Mouse (Mus musculus): ENCODE measurements around the gene Lef1.

Lef1 gene

GRCm38 (mm10) chr3:131196507-131197019 lies 86.3 kb downstream of the Lef1 start:
- DNase-seq, result no peak

GRCm38 (mm10) chr3:131198991-131199390 lies 88.7 kb downstream of the Lef1 start:
- no peak for DNase-seq

DNA sequence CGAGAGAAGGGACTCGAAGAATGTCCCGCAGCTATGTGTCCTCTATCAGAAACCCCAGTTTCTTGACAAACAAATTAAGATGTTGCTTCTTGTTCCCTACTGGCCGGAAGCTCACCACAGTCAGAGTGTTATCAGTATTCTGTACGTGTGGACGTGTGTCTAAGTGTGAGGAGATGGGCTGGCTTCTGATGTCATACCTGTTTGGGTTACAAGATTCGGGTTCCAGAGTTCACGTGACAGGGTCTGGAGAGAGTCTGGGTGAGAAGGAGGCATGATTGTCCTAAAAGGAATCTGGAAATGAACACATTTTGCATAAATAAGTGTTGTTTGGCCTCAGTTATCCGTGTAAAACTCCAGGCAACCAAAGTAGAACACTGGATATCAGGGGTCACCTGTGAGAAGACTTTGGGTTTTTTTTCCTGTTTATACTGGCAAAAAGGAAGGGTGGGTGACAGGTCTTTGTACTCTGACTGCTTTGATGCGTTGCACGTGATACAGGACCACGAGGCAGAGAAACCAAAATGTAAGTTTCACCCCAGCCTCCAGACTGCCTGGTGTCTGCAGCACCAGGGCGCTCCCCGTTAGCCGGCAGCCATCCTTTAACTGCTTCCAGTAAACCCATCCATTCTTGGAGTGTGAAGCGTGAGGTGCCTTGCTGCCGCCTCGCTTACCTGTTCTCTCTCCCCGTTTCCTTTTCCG lies 89.5 kb downstream of the Lef1 start:
- DNase-seq, result no peak

- DNase-seq, result no peak
Observed at GRCm38 (mm10) chr3:131202311-131202710, 92.0 kb downstream of the Lef1 start.

DNA sequence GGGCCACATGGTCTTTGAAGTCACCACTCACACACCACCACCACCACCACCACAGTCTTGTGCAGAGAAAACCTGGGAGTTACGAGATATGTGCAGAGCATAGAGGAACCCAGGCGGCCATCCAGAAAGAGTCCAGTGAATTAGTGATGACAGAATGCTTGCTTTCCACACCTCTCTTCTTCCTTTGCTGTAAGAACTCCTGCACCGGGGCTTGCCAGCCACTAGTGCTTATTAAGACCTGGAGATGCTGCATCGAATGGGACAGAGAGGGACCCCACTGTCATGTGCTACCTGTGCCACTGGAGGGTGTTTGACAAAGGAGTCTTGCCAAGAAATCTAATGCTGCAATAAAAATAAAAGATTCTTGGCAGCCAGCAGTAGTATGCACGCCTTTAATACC lies 97.6 kb downstream of the Lef1 start:
- DNase-seq, result no peak

DNA sequence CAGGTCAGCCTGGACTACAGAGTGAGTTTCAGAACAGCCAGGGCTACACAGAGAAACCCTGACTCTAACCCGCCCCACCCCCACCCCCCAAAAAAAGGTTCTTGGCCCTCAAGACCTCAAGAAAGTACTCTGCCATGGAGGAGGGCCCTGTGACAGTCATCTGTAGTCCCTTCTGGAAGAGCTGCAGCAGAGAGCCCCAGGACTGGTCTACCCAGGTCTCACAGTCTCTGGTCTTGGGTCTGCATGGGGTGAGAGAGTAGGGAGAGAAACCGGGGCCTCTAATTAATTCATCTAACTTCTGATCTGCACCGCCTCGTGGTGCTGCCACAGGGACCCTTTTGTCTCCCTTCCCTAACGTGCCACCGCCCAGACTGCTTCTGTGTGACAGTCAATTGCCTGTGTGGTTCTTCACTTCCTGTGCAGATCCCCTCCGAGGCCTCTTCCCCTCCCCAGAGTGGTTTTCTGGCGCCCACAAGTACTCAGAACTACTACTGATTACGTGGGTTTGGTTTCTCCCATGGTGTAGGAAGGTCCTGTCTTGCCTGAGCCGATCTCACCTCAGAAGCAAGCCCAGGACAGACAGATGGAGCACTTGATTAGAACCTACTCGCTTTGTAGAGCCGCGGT lies 98.1 kb downstream of the Lef1 start:
- no peak for DNase-seq

DNA sequence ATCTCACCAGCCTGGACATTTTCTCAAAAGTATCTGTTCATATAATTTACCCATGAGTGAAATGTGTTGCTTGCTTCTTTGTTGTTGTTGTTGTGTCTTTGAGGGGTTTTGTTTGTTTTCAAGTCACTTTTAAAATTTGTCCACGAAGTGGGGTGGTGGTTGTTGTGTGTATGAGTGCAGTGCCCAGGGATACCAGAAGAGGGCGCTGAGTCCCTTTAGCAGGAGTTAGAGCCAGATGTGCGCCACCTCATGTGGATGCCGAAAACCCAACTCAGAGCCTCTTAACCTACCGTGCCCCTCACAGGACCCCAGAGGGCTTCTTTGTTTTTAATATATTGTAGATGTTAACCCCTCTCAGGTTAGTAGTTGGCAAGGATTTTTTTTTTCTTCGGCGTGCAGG lies 101.9 kb downstream of the Lef1 start:
- no peak for DNase-seq

DNA sequence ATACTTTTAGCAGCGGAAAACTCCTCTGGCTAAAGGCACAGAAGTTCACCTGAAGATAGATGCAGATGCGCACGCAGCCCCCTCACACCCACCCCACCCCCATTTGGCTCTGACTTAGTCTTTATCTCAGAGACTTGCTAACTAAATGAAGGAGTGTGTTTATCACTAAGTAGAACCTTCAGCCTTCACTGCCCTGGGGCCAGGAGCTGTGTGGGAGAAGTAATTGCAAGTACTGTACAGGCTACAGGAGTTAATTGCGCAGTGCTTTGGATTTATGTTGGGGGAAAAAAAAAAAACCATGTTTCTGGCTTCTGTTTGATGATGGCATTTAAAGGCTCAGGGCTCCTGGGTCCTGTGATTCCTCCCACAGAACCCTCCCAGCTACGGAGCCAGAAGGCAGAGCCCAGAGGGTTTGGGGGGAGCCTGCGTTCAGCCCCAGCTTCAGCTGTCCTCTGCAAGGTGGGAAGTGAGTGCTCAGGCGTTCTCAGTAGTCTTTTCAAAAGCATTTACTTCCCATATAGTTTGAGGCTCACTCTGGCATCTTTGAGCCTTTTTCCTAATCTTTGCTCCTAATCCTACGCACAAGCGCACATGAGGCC lies 103.9 kb downstream of the Lef1 start:
- DNase-seq, result no peak

DNA sequence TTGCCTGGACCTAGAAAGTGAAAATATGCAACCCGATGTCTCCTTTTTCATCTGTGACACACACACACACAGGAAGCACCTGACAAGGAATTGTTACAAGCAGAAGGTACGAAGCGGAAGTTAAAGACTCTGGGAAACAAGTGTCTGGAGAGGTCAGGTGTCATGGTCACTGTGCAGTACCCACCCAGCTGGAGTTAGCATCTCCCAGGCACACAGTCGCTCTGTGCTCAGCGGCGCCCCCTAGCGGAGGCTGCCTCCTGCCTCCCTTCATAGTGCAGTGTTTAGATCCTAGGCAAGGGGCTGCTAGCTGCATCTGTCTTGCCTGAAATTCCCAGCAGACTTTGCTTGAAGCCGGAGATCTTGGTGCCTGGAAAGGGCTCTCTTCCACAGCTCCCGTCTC lies 104.6 kb downstream of the Lef1 start:
- DNase-seq, result peak; percentile 61

DNA sequence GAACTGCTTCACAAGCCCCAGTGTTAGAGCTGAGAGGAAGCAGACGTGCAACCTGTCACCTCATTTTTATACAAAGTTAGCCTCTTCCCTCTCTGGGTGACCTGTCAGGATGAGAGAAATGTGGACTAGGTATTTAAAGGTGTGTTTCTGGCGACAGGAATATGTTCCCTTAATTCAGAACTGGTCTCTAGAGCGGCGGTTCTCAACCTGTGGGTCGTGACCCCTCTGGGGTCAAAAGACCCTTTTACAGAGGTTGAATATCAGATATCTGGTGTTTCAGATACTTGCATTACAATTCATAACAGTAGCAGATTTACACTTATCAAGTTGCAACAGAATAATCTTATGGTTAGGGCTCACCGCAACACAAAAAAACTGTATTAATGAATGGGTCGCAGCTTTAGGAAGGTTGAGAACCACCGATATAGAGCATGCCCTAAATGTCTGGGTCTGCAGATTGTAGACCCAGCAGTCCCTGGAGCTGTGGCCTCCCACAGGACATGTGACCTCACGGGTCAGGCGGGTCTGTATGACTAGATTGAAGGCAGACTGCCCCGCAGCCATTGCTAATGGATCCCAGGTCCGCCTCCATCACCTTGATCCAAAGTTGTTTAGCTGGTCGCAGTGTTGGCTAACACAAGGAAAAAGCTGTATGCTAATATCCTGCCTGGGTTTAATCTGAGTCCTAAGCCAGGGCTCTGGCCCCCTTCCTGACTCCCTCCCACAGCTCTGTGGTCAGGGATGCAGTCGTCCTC lies 108.5 kb downstream of the Lef1 start:
- no peak for DNase-seq

- DNase-seq, result no peak
Observed at GRCm38 (mm10) chr3:131228083-131228482, 117.8 kb downstream of the Lef1 start.

GRCm38 (mm10) chr3:131237061-131237460 lies 126.8 kb downstream of the Lef1 start:
- no peak for DNase-seq

DNA sequence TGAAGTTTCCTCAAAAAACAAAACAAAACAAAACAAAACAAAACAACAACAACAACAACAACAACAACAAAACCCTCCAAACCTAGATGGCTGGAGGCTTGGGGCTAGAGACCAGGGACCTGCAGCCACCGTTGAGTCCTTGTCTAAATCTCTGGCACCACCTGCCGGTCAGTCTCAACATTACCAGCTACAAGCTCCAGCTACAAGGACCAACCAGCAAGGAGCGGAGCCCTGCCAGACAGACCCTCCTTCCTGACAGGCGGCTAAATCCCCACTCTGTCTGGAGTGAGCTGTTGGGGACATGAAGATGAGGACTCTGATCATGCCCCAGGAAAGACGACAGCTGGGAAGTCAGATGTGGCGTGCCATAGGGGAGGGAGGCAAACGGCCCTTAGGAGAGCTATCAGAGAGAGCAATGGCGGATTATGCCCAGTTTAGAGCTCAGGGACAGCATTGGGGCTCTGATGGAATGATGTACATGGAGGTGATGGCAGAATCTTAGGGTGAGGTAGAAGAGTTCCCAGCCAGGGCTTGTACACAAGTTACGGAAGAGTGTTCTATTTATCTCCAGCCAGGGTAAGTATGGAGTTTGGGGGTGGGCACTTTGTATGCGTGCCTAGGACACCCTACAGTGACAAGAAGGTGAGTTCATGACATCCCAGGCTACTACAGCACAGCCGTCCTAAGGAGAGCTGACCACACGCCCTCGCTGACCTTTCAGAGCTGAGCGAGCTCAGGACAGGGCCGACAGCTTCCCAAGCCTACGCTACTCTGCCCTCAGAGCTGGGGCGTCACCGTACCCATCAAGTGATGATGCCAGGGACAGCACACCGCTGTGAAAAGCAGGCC lies 127.7 kb downstream of the Lef1 start:
- peak; percentile 89 for DNase-seq

DNA sequence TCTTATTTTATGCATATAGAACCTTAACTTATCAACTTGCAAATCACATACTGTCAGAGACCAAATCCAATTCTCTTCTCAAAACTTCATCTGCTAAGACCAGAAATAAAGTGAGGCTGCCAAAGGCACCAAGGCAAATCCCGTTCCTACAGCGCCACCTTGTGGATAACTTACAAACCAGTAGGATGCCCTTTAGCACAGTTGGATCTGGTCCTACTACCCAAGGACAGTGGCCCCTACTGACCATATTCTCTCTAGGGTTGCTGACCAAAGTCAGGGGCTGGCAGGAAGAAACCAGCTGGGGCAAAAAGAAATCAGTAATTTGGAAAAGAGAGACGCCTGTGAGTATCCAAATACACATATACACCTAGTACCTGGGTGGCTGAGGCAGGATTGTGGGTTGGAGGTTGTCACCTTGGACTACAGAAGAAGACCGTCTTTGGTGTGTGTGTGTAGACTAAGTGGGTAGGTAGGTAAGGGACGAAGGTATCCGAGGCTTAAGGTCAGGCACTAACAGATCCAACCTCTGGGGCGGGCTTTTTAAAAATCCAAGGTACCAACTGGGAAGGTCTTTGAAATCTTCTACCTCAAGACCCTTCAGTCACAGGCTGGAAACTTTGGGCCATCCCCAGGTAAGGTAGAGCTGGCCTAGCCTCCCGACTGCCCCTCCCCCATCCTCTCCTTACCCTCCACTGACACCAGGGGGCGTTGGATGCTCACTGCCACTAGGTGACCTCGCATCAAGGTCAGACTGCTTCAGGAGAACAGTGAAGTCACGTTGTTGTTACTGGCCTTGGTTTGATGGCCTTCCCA lies 135.7 kb downstream of the Lef1 start:
- DNase-seq, result peak; percentile 79

DNA sequence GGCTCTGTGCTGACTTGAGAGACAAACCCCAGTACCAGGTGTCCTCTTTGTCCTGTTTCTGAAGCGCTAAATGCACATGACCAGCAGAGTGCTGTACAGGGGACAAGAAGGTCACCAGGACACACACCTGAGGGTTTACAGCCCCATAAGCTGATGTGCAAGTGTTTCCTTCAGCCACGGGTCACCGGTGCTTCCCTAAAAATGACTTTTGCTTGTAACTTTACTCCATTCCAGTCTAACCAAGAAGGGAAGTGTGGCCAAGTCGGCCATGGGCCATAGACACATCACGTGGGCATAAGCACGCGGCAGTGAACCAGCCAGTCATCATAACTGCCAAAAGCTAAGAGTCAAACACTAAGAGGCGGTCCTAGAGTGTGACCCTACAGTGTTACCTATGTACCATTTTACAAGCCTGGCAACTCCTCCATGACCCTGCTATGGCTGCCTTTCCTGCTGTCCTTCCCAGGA lies 136.3 kb downstream of the Lef1 start:
- DNase-seq, result no peak

GRCm38 (mm10) chr3:131247447-131247846 lies 137.2 kb downstream of the Lef1 start:
- no peak for DNase-seq

DNA sequence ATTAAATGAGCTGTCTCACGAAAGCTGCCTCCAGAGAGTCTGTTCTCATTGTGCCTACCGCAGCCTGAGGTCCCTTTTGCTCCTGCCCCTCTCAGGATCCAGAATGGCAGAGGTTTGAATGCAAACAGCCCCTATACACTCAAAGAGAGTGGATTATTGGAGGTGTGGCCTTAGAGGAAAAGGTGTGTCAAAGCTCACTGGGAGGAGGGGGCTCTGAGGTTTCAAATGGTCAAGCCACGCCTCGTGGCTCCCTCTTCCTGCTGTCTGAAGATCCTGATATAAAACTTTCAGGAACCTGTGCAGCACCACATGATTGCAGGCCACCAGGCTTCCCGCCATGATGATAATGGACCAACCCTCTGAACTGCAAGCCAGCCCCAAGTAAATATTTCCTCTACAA lies 137.6 kb downstream of the Lef1 start:
- DNase-seq, result no peak

DNA sequence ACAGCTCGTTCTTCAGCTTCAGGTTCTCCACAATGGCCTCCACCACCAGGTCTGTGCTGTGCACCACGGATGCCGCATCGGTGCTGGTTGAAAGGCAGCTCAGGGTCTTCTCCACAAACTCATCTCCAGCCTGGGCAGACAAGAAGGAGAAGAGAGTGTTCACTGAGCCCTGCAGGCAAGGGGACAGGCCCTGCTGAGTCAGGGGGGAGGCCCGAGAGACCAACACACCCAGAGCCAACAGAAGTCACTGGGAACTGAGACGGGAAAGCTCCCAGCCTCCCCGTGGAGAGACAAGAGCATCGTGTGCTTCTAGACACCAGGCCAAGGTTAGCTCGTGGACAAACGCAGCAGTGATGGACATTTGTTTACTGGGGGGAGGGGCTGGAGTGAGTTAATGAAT lies 138.2 kb downstream of the Lef1 start:
- DNase-seq, result no peak

DNA sequence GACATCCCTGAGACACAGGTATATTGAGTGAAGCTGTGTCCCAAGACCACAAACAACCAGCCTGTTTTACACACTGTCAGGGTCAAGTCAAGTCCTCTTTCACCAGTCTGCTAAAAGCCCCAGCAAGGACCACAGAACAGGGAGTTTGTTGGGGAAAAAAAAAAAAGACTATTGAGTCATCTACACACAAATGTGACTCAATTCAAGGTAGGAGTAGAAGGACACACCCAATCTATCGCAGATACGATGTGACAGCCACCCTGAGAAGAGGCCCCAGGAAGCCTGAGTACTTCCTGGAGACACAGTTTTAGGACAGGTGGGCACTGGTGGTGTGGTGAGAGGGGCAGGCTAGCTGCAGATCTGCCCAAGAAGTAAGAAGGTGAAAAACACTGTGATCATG lies 140.0 kb downstream of the Lef1 start:
- no peak for DNase-seq

DNA sequence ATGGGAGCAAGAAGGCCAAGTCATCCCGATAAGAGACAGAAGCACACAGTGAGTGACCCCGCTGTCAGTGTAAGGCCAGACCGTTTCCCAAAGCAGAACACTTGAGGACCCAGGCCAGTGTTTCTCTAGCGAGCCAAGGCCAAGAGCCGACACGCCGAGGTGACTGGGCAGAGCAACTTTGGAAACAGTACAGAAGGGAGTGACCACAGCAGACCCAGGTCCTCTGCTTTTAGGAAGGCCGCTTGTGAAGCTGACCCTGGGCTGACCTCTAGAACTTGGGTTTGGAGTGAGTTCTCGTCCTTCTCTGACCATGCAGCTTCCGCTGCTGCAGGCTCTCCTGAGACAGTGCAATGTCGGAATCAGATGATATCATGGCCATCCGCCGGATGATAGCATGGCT lies 140.7 kb downstream of the Lef1 start:
- no peak for DNase-seq

GRCm38 (mm10) chr3:131251601-131252000 lies 141.3 kb downstream of the Lef1 start:
- DNase-seq, result no peak

- no peak for DNase-seq
Observed at GRCm38 (mm10) chr3:131254991-131255390, 144.7 kb downstream of the Lef1 start.

Measured in kidney, postnatal 10 days (tissue).